Comparison of ENCODE assay signal across 14 mouse cellular contexts in genomic region chr8:49631286-49631685, GRCm38 (mm10).
A peak's percentile ranks its signal among the peaks of the same experiment; 100 is the strongest.
DNase-seq lines count a peak whose midpoint lies in the region; ATAC-seq lines count a peak whose summit lies in the region.
"Had no signal": no experiment of that assay in that cellular context is flagged by ENCODE, and none has a peak within 500 bp of the region (broad histone marks: within the 10 kb centered on the region; RNA-seq: fewer than 3 reads in every experiment).

No protein-coding gene starts in this region.

- H3K27me3 ChIP-seq in embryonic facial prominence, embryonic 14.5 days (replicated peaks; ENCODE audit: control insufficient read depth, insufficient read depth, low read length) = no peaks in the 10 kb centered on the region
- H3K27me3 ChIP-seq: intestine, embryonic 15.5 days had no signal

- no peak overlapping the region for H3K9ac ChIP-seq in embryonic facial prominence, embryonic 14.5 days (ENCODE audit: low read depth, low read length)
- H3K9ac ChIP-seq: intestine, embryonic 15.5 days had no signal

- no peak overlapping the region for H3K4me3 ChIP-seq in embryonic facial prominence, embryonic 14.5 days (ENCODE audit: low read depth, low read length)
- H3K4me3 ChIP-seq: intestine, embryonic 15.5 days had no signal

- no peaks in the 10 kb centered on the region for H3K4me1 ChIP-seq in embryonic facial prominence, embryonic 14.5 days (ENCODE audit: control insufficient read depth, insufficient read depth, low read length)
- H3K4me1 ChIP-seq: intestine, embryonic 15.5 days had no signal

- DNase-seq in frontal cortex, postnatal 10 days (ENCODE audit: low spot score in 2 of 2) = no peak
- peak; percentile 1 for DNase-seq in lung, postnatal 36 days
- DNase-seq in lung, postnatal 25 days (ENCODE audit: low spot score) = no peak
- peak; percentile 62 for DNase-seq in embryonic facial prominence, embryonic 14.5 days (ENCODE audit: low spot score)
- peak; percentile 44 for DNase-seq in mesoderm, embryonic 11.5 days (ENCODE audit: low read depth, low spot score)
- DNase-seq: cerebellum, adult 8-10 months; kidney, postnatal 25 days; midbrain, embryonic 14.5 days had no signal

- H3K27ac ChIP-seq in embryonic facial prominence, embryonic 14.5 days (replicated peaks; ENCODE audit: low read depth, low read length) = no peak overlapping the region
- H3K27ac ChIP-seq: intestine, embryonic 15.5 days; stomach, postnatal 0 days had no signal

- H3K4me2 ChIP-seq in embryonic facial prominence, embryonic 14.5 days (ENCODE audit: low read depth, low read length) = no peak overlapping the region
- H3K4me2 ChIP-seq: heart, embryonic 11.5 days; intestine, embryonic 15.5 days had no signal

- peak; percentile 95 for ATAC-seq in frontal cortex, adult (ENCODE audit: low TSS enrichment)
- ATAC-seq in embryonic facial prominence, embryonic 14.5 days (ENCODE audit: low read depth) = 0 out of 2 replicates have a peak, but pooled peaks have one; percentile 55
- ATAC-seq in erythroid progenitor cell, adult 5-6 weeks (replicated peaks; ENCODE audit: low FRiP score, poor library complexity, severe bottlenecking) = no peak
- ATAC-seq in megakaryocyte progenitor cell, adult 5-6 weeks (replicated peaks; ENCODE audit: poor library complexity) = no peak
- ATAC-seq: intestine, embryonic 15.5 days had no signal

- WGBS in embryonic facial prominence, embryonic 14.5 days = 59% methylated on average over 6 of the region's 6 CpGs

- no peaks in the 10 kb centered on the region for H3K9me3 ChIP-seq in embryonic facial prominence, embryonic 14.5 days (ENCODE audit: control insufficient read depth, low read length)
- H3K9me3 ChIP-seq: intestine, embryonic 15.5 days had no signal

- no peaks in the 10 kb centered on the region for H3K36me3 ChIP-seq in embryonic facial prominence, embryonic 14.5 days (ENCODE audit: control insufficient read depth, insufficient read depth, low read length)
- H3K36me3 ChIP-seq: intestine, embryonic 15.5 days had no signal

Comparison
In these comparisons a context has a peak if more than half of its experiments do, and no peak if none do; other contexts are left out.
1. DNase-seq: peak in lung, postnatal 36 days (single experiment), embryonic facial prominence, embryonic 14.5 days (single experiment) and mesoderm, embryonic 11.5 days (single experiment); none in frontal cortex, postnatal 10 days (0 of 2) and lung, postnatal 25 days (single experiment).
2. ATAC-seq: peak in frontal cortex, adult (single experiment) and embryonic facial prominence, embryonic 14.5 days (single experiment); none in erythroid progenitor cell, adult 5-6 weeks (single experiment) and megakaryocyte progenitor cell, adult 5-6 weeks (single experiment).